Comparison of ENCODE assay signal across 22 mouse cellular contexts in the genomic region with DNA sequence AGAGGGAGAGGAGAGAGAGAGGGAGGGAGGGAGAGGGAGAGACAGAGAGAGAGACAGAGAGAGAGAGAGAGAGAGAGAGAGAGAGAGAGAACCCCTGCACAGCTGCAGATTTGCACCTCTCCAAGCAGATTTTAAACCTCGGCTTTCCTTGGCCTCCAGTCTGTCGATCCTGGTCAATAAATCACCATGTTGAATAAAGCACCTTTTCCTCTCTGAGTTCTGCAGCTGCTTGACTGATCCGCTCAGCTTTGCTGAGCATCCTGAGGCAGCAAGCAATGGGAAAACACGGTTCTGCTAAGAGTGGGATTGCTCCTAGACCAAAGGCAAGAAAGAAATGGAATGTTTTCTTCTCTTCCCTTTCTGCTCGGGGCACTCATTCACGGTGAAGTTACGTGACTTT.
DNase-seq lines count a peak whose midpoint lies in the region; ATAC-seq and TF ChIP-seq lines count a peak whose summit lies in the region.
"Had no signal": no experiment of that assay in that cellular context is flagged by ENCODE, and none has a peak within 500 bp of the region (broad histone marks: within the 10 kb centered on the region; RNA-seq: fewer than 3 reads in every experiment).

No protein-coding gene starts in this region.

- H3K27ac ChIP-seq in hindbrain, embryonic 15.5 days (replicated peaks) = peak overlapping the region; percentile 43; the same call in 1 of the 2 replicates
- no peak overlapping the region; the same call in 1 of the 2 replicates for H3K27ac ChIP-seq in hindbrain, embryonic 14.5 days
- H3K27ac ChIP-seq in kidney, postnatal 0 days = no peak overlapping the region
- H3K27ac ChIP-seq in limb, embryonic 14.5 days (replicated peaks; ENCODE audit: low read depth, low read length) = 0 out of 2 replicates have a peak overlapping the region, but pooled peaks have one; percentile 9
- H3K27ac ChIP-seq: forebrain, embryonic 13.5 days; heart, adult 2 months; heart, embryonic 15.5 days; liver, embryonic 12.5 days had no signal

- no peaks in the 10 kb centered on the region for H3K27me3 ChIP-seq in hindbrain, embryonic 15.5 days
- no peaks in the 10 kb centered on the region for H3K27me3 ChIP-seq in hindbrain, embryonic 14.5 days (ENCODE audit: control insufficient read depth, insufficient read depth, low read length)
- H3K27me3 ChIP-seq in kidney, postnatal 0 days (ENCODE audit: insufficient read depth, low read length) = no peaks in the 10 kb centered on the region
- no peaks in the 10 kb centered on the region for H3K27me3 ChIP-seq in limb, embryonic 14.5 days (ENCODE audit: control insufficient read depth, insufficient read depth, low read length)
- H3K27me3 ChIP-seq: forebrain, embryonic 13.5 days; heart, embryonic 15.5 days; liver, embryonic 12.5 days had no signal

- DNase-seq in hindbrain, embryonic 14.5 days (ENCODE audit: low spot score) = no peak
- no peak for DNase-seq in kidney, postnatal 0 days (ENCODE audit: low spot score)
- no peak for DNase-seq in kidney, adult 8-10 months
- peak; percentile 63 for DNase-seq in MN1 (ENCODE audit: low spot score)
- no peak for DNase-seq in limb, embryonic 14.5 days (ENCODE audit: low spot score)
- DNase-seq in lung, adult 2 months = no peak
- DNase-seq: B cell, adult 2 months; cerebellum, adult 18-20 months; cerebellum, postnatal 36 days; gastrocnemius, postnatal 25 days; heart, adult 2 months; heart, postnatal 4 days; kidney, adult 11 months; layer of hippocampus, postnatal 36 days; lung, embryonic 14.5 days; lung, postnatal 36 days; thymus, postnatal 25 days had no signal

- no peak overlapping the region for H3K4me3 ChIP-seq in hindbrain, embryonic 15.5 days
- H3K4me3 ChIP-seq in hindbrain, embryonic 14.5 days (replicated peaks; ENCODE audit: low read length) = no peak overlapping the region
- H3K4me3 ChIP-seq in kidney, postnatal 0 days (replicated peaks; ENCODE audit: low read depth, low read length) = no peak overlapping the region
- no peak overlapping the region for H3K4me3 ChIP-seq in limb, embryonic 14.5 days (replicated peaks; ENCODE audit: low read length)
- H3K4me3 ChIP-seq in lung, adult 2 months (replicated peaks; ENCODE audit: extremely low read depth, low read depth, low read length) = no peak overlapping the region
- H3K4me3 ChIP-seq: forebrain, embryonic 13.5 days; heart, adult 2 months; heart, embryonic 15.5 days; liver, embryonic 12.5 days had no signal

- no peak overlapping the region for H3K9ac ChIP-seq in hindbrain, embryonic 15.5 days
- H3K9ac ChIP-seq in hindbrain, embryonic 14.5 days = no peak overlapping the region
- no peak overlapping the region for H3K9ac ChIP-seq in kidney, postnatal 0 days (ENCODE audit: low read depth, low read length)
- no peak overlapping the region for H3K9ac ChIP-seq in limb, embryonic 14.5 days (ENCODE audit: low read depth, low read length, severe bottlenecking)
- H3K9ac ChIP-seq: forebrain, embryonic 13.5 days; heart, embryonic 15.5 days; liver, embryonic 12.5 days; lung, embryonic 14.5 days had no signal

- H3K4me1 ChIP-seq in hindbrain, embryonic 15.5 days (replicated peaks) = 0 out of 2 replicates have a peak, but pooled peaks cover 5% of the 10 kb centered on the region
- no peaks in the 10 kb centered on the region for H3K4me1 ChIP-seq in hindbrain, embryonic 14.5 days (replicated peaks; ENCODE audit: control insufficient read depth, insufficient read depth, low read length)
- 0 out of 2 replicates have a peak, but pooled peaks cover 4% of the 10 kb centered on the region for H3K4me1 ChIP-seq in kidney, postnatal 0 days (replicated peaks; ENCODE audit: insufficient read depth, low read length)
- peaks cover 14% of the 10 kb centered on the region for H3K4me1 ChIP-seq in limb, embryonic 14.5 days (ENCODE audit: control insufficient read depth, insufficient read depth, low read length)
- H3K4me1 ChIP-seq in lung, adult 2 months (ENCODE audit: control insufficient read depth, insufficient read depth, low read length) = no peaks in the 10 kb centered on the region
- H3K4me1 ChIP-seq: forebrain, embryonic 13.5 days; liver, embryonic 12.5 days had no signal

- WGBS in hindbrain, embryonic 15.5 days = 52% methylated on average over 7 of the region's 7 CpGs
- 53% methylated on average over 7 of the region's 7 CpGs for WGBS in hindbrain, embryonic 14.5 days
- WGBS in kidney, postnatal 0 days = 13% methylated on average over 7 of the region's 7 CpGs
- 17% methylated on average over 7 of the region's 7 CpGs for WGBS in limb, embryonic 14.5 days
- 49% methylated on average over 7 of the region's 7 CpGs for WGBS in lung, adult 2 months

- ATAC-seq in hindbrain, embryonic 15.5 days (ENCODE audit: low FRiP score, low read depth) = no peak
- ATAC-seq in hindbrain, embryonic 14.5 days (ENCODE audit: low FRiP score) = no peak
- ATAC-seq in kidney, postnatal 0 days (replicated peaks; ENCODE audit: low FRiP score, low read depth) = no peak
- ATAC-seq in limb, embryonic 14.5 days (ENCODE audit: low FRiP score, low read depth) = no peak
- ATAC-seq in activated CD4-positive, CD25-positive, alpha-beta regulatory T cell, adult 4 months = no peak
- ATAC-seq: forebrain, embryonic 13.5 days; liver, embryonic 12.5 days had no signal

- no peaks in the 10 kb centered on the region for H3K9me3 ChIP-seq in hindbrain, embryonic 15.5 days
- H3K9me3 ChIP-seq in hindbrain, embryonic 14.5 days (ENCODE audit: control insufficient read depth, low read length) = no peaks in the 10 kb centered on the region
- H3K9me3 ChIP-seq in kidney, postnatal 0 days (replicated peaks; ENCODE audit: low read length) = no peaks in the 10 kb centered on the region
- H3K9me3 ChIP-seq in limb, embryonic 14.5 days (ENCODE audit: control insufficient read depth, low read length) = no peaks in the 10 kb centered on the region
- H3K9me3 ChIP-seq: forebrain, embryonic 13.5 days; heart, embryonic 15.5 days; liver, embryonic 12.5 days had no signal

- H3K4me2 ChIP-seq in hindbrain, embryonic 15.5 days = no peak overlapping the region
- no peak overlapping the region for H3K4me2 ChIP-seq in hindbrain, embryonic 14.5 days (replicated peaks)
- peak overlapping the region; percentile 13; the same call in 1 of the 2 replicates for H3K4me2 ChIP-seq in kidney, postnatal 0 days (ENCODE audit: low read length)
- no peak overlapping the region for H3K4me2 ChIP-seq in limb, embryonic 14.5 days (replicated peaks; ENCODE audit: low read depth, low read length, severe bottlenecking)
- H3K4me2 ChIP-seq: forebrain, embryonic 13.5 days; heart, embryonic 15.5 days; liver, embryonic 12.5 days; lung, embryonic 14.5 days had no signal

- no peak for TF ChIP-seq POLR2A in limb, embryonic 14.5 days (IDR thresholded peaks at IDR 0.05; ENCODE audit: borderline replicate concordance, extremely low read depth, insufficient read depth, insufficient read length)
- TF ChIP-seq POLR2A in lung, adult 2 months (IDR thresholded peaks at IDR 0.05; ENCODE audit: borderline replicate concordance, extremely low read depth, low read depth, low read length) = no peak

- no peaks in the 10 kb centered on the region for H3K36me3 ChIP-seq in hindbrain, embryonic 15.5 days
- H3K36me3 ChIP-seq in hindbrain, embryonic 14.5 days (replicated peaks; ENCODE audit: control insufficient read depth, insufficient read depth) = no peaks in the 10 kb centered on the region
- no peaks in the 10 kb centered on the region for H3K36me3 ChIP-seq in kidney, postnatal 0 days (ENCODE audit: insufficient read depth, low read length)
- H3K36me3 ChIP-seq in limb, embryonic 14.5 days (ENCODE audit: control insufficient read depth, insufficient read depth, low read length) = no peaks in the 10 kb centered on the region
- H3K36me3 ChIP-seq: heart, embryonic 15.5 days; liver, embryonic 12.5 days had no signal

- no peak for TF ChIP-seq CTCF in kidney, postnatal 0 days (IDR thresholded peaks at IDR 0.05; ENCODE audit: low read depth)
- no peak for TF ChIP-seq CTCF in lung, adult 2 months (IDR thresholded peaks at IDR 0.05; ENCODE audit: insufficient read depth, low read length)

Comparison
In these comparisons a context has a peak if more than half of its experiments do, and no peak if none do; other contexts are left out.
1. H3K27ac ChIP-seq: peak in hindbrain, embryonic 15.5 days (single experiment) and limb, embryonic 14.5 days (single experiment); none in hindbrain, embryonic 14.5 days (single experiment) and kidney, postnatal 0 days (single experiment).